Mouse (Mus musculus) testis, adult 2 months (tissue): ENCODE measurements at regions not wholly inside any gene's neighbourhood (a gene's known extent, or its start where the extent isn't known, plus 50 kb on each side); places are given as distances from the start of the nearest gene placed in this dataset.

Source experiments
- CTCF ChIP-seq: fragments of 200-500 bp; IDR thresholded peaks from 2 replicates; pipeline ENCODE4 v1.5.1; 2012; ENCODE audit warnings: low read depth, mild to moderate bottlenecking, inconsistent platforms, low read length, moderate library complexity; ENCODE audit not compliant: control insufficient read depth, insufficient read depth, insufficient replicate concordance
- POLR2A ChIP-seq: fragments of 200-500 bp; IDR thresholded peaks from 2 replicates; pipeline ENCODE4 v1.6.1; 2012; ENCODE audit warnings: low read depth, mild to moderate bottlenecking, inconsistent platforms, low read length, moderate library complexity; ENCODE audit not compliant: control insufficient read depth

DNA sequence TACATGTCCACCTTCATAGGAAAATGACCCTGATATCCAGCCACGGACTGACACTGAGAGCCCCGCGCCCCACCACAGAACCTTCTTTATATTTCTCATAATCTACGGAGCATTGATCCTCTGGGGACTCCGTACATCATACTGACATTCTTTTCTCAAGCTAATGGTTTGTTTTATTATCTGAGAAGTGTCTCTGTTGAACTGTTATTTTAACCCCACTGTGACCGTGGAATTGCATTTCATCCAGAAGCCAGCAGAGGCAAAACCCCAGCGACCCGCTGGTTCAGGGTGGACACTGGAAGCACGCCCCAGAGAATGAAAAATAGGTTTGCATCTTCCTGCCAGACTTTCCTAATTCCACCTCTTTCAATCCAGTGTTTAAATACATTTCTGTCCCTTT, 503.4 kb downstream of the Irx1 start:
- TF ChIP-seq POLR2A (no peak), CTCF (no peak)
